Mouse (Mus musculus): Measurements from ENCODE around the gene Gja5. TPM values are rescaled to one million over a fixed set of nuclear protein-coding genes. Genes with fewer than 3 reads are reported as not detected.
A peak's percentile ranks its signal among the peaks of the same experiment; 100 is the strongest.
"Not testable (repeated sequence)": the region's sequence is repeated elsewhere in the genome, so short reads cannot be mapped to it uniquely, and the experiment has no call there.

Gene Gja5
- total RNA-seq, 2 experiments from 2014 or later, result 1.2 to 2.3 TPM

DNA sequence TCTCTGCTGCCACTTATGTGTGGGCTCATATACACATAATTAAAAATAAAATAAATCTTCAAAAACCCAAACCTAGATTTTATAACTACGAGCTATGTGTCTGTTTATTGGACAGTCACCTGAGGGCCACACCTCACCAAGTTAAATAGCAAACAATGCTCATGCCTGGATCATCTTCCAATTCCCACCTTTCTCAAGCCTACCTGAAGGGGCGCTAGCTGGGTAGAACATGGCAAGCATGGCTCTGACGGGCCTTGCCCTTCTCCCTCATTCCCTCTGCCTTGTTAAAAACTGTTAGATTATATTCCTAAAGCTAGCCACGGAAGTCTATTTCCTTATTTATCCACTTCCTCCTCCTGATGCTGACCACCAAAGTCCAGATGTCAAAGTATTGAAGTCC is 173.9 kb downstream of the Gja5 start:
- no peak for DNase-seq (ENCODE audit: low spot score in 2 of 2)
- intact Hi-C loops (cut with DNase I), result no loop called here

- intact Hi-C loops (cut with DNase I), result loop anchor here (10.0 kb wide), 1 partner anchor 263 kb away; no protein-coding TSS in a partner anchor
- no peak for DNase-seq (ENCODE audit: low spot score in 2 of 2)
Measured at GRCm38 (mm10) chr3:97082156-97082555, 177.7 kb downstream of the Gja5 start.

DNA sequence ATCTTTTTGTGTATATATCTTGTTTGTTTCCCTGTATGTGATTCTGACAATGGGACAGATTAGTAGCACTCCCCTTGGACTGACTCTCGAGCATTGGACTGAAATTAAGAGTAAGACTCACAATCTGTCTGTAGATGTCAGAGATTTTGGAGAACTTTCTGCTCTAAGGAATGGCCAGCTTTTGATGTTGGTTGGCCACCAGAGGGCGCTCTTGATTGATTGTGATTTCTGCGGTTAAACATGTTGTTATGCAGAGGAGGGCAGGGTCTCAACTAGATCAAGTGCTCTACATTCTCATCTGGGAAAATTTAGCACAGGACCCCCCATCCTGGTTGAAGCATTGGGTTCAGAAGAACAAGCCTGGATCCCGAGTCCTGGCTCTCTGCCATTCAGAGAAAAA is 182.8 kb downstream of the Gja5 start:
- intact Hi-C loops (cut with DNase I), result loop anchor here (10.0 kb wide), 1 partner anchor 257 kb away; no protein-coding TSS in a partner anchor
- DNase-seq (ENCODE audit: low spot score in 2 of 2), result no peak

DNA sequence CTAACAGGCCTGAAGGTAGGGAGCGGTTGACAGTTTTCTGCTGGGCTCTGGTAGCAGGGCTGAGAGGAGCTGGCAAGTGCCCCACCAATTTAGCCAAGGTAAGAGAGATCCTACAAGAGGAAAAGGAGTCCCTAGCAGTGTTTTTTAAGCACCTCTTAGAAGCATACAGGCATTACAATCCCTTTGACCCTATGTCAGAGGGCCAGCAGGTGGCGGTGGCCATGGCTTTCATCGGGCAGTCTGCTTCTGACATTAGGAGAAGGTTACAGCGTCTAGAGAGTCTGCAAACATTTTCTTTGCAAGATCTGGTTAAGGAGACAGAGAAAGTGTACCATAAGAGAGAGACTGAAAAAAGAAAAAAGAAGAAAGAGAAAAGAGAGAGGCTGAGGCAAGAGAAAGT is 183.8 kb downstream of the Gja5 start:
- DNase-seq (ENCODE audit: low spot score in 2 of 2), result not testable (repeated sequence)
- intact Hi-C loops (cut with DNase I), result loop anchor here (10.0 kb wide), 1 partner anchor 257 kb away; no protein-coding TSS in a partner anchor

- intact Hi-C loops (cut with DNase I); DNase-seq (ENCODE audit: low spot score in 2 of 2): not testable (repeated sequence)
Measured at GRCm38 (mm10) chr3:97091971-97092370, 187.5 kb downstream of the Gja5 start.

- intact Hi-C loops (cut with DNase I); DNase-seq (ENCODE audit: low spot score in 2 of 2): not testable (repeated sequence)
Measured at GRCm38 (mm10) chr3:97096664-97097063, 192.2 kb downstream of the Gja5 start.

DNA sequence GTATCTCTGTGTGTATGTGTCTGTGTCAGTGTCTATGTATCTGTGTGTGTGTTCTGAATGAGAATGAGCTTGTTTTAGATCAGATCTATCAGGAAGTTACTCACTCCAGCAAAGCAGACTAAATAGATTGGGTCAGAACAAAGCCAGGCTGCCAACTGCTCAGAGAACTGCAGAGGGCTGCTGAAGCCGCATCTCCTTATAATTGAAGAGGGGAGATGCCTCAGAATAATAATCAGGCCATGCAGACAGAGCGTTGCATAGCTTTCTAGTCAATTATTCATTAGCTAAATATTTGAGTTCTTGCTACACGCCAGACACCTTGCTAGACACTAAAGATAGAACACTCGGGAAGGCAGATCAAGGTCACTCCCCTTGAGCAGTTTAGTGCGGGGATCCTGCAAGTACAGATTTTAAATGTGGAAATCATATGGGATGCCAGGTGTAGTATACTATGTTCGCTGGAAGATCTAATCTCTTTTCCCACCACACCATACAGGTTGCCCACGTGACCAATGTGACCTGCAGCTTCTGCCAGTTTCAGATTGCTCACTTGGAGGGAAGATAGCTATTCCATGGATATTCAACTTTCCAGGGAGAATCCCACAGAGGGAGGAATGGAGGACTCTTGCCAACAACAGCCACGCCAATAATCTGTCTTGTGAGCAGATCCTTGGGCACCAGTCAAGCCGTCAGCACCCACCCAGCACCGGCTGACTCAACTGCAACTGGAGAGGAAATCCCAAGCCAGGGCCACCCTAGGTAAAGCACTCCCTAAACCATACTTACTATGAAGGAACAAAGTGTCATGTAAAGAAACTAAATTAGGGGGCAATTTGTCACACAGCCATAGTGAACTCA is 196.5 kb downstream of the Gja5 start:
- intact Hi-C loops (cut with DNase I), result no loop called here
- no peak for DNase-seq (ENCODE audit: low spot score in 2 of 2)

DNA sequence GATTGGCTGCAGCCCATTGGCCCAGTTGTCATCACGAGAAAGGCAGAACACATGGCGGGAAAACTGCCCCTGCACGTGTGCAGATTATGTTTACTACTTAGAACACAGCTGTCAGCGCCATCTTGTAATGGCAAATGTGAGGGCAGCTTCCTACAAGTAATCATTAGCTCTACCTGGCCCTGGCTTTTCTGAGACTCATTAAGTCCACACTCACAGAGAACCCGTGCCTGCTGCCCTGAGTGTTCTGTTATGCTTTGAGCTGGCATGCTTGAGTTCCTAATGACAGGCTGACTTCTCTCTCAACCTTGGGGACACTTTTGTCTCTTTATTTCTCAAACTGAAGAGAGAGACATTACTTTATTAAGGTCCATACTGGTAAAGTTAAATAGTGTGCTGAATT is 199.5 kb downstream of the Gja5 start:
- intact Hi-C loops (cut with DNase I); DNase-seq (ENCODE audit: low spot score in 2 of 2): not testable (repeated sequence)

DNA sequence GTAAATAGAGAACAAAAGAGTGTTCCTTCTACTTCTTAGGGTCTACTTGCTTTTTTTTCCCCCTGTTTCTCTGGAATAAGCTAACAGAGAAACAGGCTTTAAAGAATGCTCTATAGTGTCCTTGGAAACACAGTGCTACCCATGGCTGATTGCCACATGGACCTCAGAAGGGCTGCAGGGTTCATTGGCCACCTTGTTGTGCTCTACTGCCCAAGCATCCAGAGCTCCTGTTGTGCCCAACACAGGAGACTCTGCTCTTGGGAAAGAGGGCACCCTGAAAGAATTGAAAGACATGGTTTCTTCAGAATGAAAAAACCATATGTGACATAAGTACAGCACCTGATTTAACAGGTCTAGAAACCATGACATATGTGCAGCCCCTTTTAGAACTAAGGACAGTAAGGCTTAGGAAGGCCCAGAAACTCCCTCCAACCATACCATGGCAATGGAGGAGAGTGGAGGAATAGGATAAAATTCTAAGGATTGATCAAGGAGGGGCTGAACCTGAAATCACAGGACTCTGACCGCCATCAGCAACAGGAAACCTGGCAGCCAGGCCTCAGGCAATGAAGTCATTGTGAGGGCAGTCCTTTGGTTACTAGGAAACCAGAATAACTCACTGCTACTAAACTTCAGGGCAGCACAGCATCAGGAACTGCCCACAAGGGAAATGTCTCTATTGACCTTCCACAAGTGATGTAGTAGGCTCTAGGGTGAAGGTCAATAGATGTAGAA is 200.4 kb downstream of the Gja5 start:
- no peak for DNase-seq (ENCODE audit: low spot score in 2 of 2)
- intact Hi-C loops (cut with DNase I), result no loop called here

GRCm38 (mm10) chr3:97117511-97117910 is 213.0 kb downstream of the Gja5 start:
- intact Hi-C loops (cut with DNase I), result loop anchor here (10.0 kb wide), 1 partner anchor 237 kb away; no protein-coding TSS in a partner anchor
- peak in 1 of 2 experiments; percentile 2 for DNase-seq (ENCODE audit: low spot score in 2 of 2)

DNA sequence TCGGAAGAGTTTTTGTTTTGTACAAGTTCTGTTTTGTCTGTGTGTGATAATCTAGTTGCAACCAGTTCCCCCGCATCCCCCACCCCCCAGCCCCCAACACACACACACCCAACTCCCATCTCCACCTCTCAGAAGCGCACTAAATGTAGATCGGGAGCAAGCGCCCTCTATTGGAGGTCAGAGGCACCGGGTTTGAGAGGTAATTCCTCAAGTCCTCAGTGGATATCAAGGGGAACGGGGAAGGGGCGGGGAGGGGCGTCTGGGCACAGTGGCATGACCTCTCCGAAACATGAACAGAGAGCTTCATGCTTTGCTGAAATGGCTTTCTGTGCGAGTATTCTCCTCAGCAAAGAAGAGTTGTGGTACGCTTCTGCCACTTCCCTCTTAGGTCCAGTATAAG is 213.8 kb downstream of the Gja5 start:
- no peak for DNase-seq (ENCODE audit: low spot score in 2 of 2)
- intact Hi-C loops (cut with DNase I), result loop anchor here (10.0 kb wide), 1 partner anchor 236 kb away; no protein-coding TSS in a partner anchor

DNA sequence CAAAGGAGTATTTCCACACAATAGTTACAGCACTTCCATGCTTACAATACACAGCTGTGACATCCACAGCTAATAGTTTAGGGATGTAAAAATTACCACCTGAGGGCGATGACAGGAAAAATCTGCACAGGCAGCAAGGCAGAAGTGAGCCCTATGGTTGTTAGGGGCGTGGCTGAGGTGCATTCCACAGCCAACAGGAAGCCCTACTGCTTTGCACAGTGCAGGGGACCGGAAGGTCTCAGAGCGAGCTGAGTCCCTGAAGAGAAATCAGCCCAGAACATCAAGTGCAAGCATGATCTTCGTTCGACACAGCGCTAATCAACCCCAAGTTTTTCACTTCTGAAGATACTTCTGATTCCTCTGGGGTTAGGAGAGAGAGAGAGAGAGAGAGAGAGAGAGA is 219.7 kb downstream of the Gja5 start:
- intact Hi-C loops (cut with DNase I), result no loop called here
- DNase-seq (ENCODE audit: low spot score in 2 of 2), result no peak

Other genes starting within 250 kb of the Gja5 start
- gene Ankrd35, start 234.6 kb upstream of the Gja5 start, total RNA-seq (2021), result 1 to 10 TPM; 6.8 to 7.0 TPM
- gene Pias3, start 208.3 kb upstream of the Gja5 start, total RNA-seq (2021), result 10 to 100 TPM; 23.4 to 24.5 TPM
- 10 to 100 TPM in 1 of 2 experiments, 1 to 10 TPM in 1; 7.6 to 10.0 TPM for gene Nudt17, start 196.1 kb upstream of the Gja5 start, total RNA-seq (2021)
- gene Polr3c, start 177.1 kb upstream of the Gja5 start, total RNA-seq (2021), result 10 to 100 TPM; 25.0 to 27.5 TPM
- gene Rnf115, start 177.0 kb upstream of the Gja5 start, total RNA-seq (2021), result 10 to 100 TPM; 68.8 to 70.2 TPM
- gene Pdzk1, start 75.4 kb upstream of the Gja5 start, total RNA-seq (2021), result under 1 TPM; 0.50 to 0.53 TPM
- not detected for gene Cd160, start 75.3 kb upstream of the Gja5 start, total RNA-seq (2021)
- 10 to 100 TPM; 44.6 to 46.3 TPM for gene Gpr89, start 653 bp downstream of the Gja5 start, total RNA-seq (2021)
- gene Gja8, start 21.3 kb downstream of the Gja5 start, total RNA-seq (2021), result not detected

All from left cerebral cortex, postnatal 25 days (tissue).